Mouse (Mus musculus) kidney, adult 9 months (tissue): ENCODE results near the gene Dnajc9.

Experiments used
- DNase-seq: peaks from one replicate; pipeline ENCODE4 v3.0.0; 2022

Gene Dnajc9

DNA sequence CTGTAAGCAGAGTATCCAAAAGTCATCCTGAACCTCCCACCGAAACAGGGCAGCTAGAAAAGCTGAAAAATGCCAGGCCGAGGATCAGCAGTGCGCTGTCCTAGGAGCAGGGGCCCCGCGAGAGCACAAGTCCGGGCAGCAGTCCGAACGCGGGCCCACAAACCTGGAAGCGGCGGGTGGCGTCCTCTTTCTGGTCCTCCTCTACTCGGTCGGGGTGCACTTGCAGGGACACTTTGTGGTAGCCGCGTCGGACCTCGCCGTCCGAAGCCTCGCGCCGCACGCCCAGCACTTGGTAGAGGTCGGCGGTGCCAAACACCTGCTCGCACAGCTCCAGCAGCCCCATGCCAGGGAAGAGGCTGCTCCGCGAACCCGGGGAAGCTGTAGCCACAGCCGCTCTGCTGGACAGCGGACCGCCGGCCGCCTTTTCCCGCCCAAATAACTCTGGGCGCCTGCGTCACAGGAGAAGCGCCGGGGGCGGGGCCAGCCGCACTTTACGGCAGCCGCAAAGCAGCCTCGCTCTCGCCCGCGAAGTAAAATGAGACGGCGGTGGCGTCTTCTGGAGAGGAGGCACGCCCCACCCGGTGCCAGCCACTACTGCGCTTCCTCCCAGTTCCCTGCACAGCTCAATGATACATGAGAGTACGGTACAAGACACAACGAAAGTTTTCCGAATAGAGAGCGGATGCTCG lies at the start of gene Dnajc9:
TSS of gene Dnajc9 (minus strand) at position 470 of the 689 bp plus-strand sequence.
- DNase-seq, result peak; percentile 95

DNA sequence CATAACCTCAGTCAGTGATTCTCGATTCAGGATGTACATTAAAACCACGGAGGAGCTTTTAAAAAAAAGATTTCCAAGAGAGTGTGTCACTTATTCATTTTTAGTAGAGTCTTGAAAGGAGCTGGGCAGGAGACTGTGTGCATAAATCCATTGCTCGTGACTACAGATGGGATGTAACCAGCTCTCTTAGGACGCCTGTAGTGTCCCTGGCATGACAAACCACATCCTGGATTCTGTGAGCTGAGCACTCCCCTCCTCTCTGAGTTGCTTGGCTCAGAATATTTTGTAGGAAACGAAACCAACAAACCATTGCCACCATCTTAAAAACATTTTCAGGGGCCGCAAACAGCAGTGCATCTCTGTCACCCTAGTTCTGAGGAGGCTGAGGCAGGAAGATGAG lies 48.3 kb upstream of the Dnajc9 start:
- no peak for DNase-seq

GRCm38 (mm10) chr14:20432420-20432819 lies 43.7 kb upstream of the Dnajc9 start:
- no peak for DNase-seq

- no peak for DNase-seq
Measured at GRCm38 (mm10) chr14:20431726-20432125, 43.0 kb upstream of the Dnajc9 start.

GRCm38 (mm10) chr14:20429833-20430232 lies 41.1 kb upstream of the Dnajc9 start:
- peak; percentile 14 for DNase-seq

DNA sequence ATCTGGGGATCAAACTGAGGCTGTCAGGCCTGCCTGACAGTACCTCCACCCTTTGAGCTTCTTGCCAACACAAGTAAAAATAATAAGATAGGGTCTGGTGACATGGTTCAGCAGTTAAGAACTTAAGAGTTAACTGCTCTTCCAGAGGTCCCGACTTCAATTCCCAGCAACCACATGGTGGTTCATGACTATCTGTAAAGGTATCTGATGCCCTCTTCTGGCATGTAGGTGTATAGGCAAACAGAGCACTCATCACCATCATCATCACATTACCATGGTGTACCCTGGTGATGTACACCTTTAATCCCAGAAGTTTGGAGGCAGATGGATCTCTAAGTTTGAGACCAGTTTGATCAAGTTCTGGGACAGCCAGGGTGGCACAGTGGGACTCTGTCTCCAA lies 39.9 kb upstream of the Dnajc9 start:
- DNase-seq, result no peak

GRCm38 (mm10) chr14:20423046-20423445 lies 34.3 kb upstream of the Dnajc9 start:
- no peak for DNase-seq

GRCm38 (mm10) chr14:20422257-20422656 lies 33.5 kb upstream of the Dnajc9 start:
- peak; percentile 14 for DNase-seq

DNA sequence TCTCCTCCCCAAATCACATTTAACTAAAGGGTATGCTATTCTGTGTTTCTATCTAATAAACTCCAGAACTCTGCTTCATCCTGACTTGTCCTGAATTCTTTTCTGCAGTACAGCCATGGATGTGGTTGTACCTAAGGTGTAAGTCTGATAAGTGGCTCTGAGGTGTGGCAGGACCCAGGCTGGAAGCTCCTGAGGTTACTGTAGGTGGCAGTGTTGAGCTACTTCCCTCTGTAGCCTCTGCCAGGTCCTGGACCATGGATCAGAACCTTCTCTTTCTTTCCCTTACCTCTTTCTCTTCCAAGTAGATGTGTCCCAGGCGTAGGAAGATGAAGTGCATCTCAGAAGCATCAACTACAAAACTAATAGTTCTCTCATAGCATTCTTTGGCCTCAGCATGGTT lies 11.4 kb upstream of the Dnajc9 start:
- DNase-seq, result peak; percentile 58

DNA sequence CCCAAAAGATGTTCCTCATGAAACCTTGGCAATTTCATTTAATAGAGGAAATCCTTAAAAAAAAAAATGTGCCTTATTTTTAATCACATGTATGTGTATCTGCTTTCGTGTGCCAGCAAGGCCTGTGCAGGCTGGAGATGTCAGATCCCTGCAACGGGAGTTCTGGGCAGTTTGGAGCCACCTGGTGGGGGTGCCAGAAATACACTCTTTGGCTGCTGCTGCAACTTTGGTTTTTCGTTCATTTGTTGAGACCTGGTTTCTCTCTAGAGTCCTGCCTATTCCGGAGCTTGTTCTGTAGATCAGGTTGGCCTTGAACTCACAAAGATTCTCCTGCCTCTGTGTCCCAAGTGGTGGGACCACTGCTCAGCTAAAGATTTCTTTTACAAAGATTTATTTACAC lies 10.2 kb upstream of the Dnajc9 start:
- no peak for DNase-seq

DNA sequence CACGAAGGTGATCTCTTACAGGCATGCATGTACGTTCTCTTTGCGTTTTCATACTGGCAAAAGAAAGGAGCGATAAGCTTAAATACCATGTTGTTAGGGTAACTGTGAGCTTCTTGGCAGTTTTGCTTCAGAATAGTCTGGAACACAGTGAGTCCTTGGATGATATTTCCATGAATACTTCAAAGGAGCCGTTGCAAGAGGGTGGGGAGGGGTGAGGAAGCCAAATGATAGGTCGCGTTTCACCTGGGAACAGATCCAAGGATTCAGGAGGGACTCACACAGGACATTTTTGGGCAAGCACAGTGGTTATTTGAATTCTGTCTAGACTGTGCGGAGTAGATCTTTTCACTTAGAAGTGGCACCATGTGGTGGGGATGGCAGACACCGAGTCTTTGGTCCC lies 8.5 kb upstream of the Dnajc9 start:
- no peak for DNase-seq

DNA sequence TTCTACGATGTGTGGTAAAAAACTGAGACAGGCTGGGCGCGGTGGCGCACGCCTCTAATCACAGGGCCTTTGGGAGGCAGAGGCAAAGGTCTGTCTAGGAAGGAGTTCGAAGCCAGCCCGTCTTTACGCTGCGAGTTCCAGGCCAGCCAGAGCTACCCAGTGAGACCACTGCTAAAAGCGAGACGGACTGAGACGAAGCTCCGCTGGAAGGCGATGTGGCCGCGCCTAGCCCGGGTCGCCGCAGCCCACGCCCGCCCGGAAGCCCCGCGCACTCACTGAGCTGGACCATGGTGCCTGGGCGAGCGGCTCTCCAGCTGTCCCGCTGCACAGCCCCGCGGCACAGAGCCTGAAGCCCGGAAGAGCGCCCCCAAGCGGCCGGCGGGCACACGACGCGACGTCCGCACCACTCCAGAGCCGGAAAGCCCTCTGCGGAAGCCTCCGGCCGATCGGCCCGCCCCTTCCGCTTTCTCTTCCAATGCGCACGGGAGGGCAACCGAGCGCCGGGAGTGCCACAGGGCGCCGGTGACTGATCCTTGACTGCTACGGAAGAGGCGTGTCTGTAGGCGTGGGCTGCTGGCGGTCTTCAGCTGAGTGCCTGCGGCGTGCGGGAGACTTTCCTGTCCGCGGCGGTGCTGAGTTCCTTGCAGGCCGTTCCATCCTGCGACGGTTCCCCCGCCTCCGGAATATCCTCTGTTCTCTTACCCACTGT lies 4.6 kb upstream of the Dnajc9 start, which contains the start of gene Mrps16:
TSS of gene Mrps16 (minus strand) at position 430 of the 709 bp plus-strand sequence.
- peak; percentile 97 for DNase-seq

GRCm38 (mm10) chr14:20392326-20392725 lies 3.6 kb upstream of the Dnajc9 start:
- peak; percentile 24 for DNase-seq

GRCm38 (mm10) chr14:20389446-20390079 lies 853 bp upstream of the Dnajc9 start:
- DNase-seq, result peak; percentile 9

GRCm38 (mm10) chr14:20379753-20380430 lies 8.8 kb downstream of the Dnajc9 start:
- no peak for DNase-seq

DNA sequence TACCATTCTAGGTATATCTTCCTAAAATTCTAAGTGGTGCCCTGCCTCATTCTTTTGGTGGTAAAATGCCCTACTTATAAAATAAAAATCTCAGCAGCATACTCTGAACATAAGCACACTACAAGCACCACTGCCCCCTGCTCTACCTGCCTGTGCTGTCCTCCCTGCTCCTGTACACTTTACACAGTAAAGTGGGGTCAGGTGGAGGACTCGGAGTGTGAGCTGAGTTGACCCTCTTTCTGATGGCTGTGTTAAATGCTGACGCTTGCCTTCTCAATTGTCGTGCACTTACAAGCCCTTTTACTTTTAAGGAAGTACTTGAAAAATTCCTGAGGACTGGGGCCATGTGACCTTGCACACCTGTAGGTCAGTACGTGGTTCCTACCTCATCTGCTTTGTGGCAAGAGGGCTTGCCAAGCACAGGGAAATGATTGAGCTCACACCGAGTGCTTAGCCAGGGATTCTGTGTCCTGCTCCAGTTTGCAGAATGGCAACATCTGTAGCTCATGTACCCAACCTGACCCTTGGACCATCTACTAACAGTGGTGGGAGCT lies 9.5 kb downstream of the Dnajc9 start:
- DNase-seq, result no peak

DNA sequence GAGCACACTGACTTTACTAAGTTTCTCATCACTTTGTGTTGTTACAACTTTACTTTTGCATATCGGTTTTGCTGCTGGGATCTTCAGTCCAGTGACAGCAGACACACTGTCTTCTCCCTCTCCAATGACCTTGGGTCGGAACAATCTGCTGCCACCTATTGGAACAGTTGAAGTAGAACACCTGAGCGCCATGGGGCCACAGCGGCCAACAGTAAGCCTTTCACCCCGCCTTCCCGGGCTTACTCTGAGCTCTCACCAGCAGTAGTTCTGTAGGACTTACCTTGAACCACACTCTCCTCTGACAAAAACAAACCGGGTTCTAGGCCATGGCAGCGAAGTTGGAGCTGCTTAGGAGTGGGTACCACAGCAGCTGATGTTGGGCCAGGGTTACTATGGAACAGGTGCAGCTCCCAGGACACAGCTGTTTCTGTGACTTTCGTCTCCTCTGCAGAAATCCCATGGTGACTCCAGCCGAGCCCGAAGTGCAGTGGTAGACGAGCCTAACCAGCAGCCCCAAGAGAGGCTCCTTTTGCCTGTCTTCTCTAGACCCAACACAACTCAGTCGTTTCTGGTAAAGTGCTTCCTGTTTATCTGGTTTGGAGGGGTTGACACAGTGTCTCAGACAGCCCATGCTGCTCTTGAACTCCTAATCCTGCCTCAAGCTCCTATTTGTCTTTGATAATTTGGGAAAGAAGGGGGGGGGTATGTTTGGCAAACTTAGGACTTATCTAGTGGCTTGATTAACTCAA lies 10.2 kb downstream of the Dnajc9 start:
- DNase-seq, result peak; percentile 78

- DNase-seq, result no peak
Measured at GRCm38 (mm10) chr14:20377112-20377521, 11.6 kb downstream of the Dnajc9 start.

DNA sequence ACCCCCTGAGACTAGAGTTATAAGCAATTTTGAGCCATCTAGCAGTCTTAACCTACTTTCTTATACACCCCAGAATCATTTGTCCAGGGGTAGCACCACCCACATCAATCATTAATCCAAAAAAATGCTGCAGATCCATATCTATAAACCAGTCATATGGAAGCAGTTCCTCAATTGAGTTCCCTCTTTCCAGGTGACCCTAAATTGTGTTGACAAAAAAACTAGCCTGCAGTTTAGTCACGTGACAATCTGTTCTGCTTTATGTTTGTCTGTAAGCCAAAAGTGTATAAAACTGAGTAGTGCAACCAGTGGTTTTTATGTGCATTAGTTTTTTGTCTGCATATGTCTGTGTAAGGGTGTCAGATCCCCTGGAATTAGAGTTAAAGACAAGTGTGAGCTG lies 16.9 kb downstream of the Dnajc9 start:
- DNase-seq, result no peak

DNA sequence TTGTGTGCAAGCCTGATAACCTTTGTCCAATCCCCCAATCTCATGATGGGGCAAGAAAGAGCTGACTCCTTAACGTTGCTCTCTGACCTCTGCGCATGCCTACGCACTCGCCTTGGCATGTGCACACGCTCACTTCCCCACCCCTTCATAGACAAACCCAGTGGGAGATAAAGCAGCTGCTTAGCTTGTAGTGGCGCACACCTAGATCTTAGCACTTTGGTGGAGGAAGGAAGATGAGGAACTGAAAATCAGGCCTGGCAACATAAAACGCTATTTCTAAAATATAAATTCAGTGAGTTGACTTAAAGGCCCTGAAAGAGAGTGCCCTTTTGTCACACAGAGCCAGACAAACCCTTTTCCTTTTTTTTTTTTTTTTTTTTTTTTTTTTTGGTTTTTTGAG lies 17.9 kb downstream of the Dnajc9 start:
- no peak for DNase-seq

- no peak for DNase-seq
Measured at GRCm38 (mm10) chr14:20368271-20368670, 20.4 kb downstream of the Dnajc9 start.

GRCm38 (mm10) chr14:20363230-20363629 lies 25.5 kb downstream of the Dnajc9 start:
- no peak for DNase-seq
